Mouse (Mus musculus): ENCODE measurements around the gene Kcnh3.

The Kcnh3 gene

DNA sequence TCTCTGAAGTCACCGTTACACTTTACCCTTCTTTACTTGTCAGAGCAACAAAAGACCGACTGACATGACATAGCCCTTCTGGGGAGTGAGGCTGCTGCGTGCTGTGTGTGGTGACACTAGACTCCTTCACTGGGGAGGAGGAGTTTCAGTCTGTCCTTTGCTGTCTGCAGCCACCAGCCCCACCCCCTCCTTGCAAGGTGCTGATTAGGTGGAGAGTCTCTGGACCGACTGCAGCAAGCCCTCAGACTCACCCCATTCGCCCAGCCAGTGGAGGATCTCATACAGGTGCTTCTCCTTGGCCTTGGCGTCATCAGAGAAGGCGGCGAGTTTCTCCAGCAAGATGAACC is 60.5 kb downstream of the Kcnh3 start:
- no peak for DNase-seq (ENCODE audit: low spot score)

DNA sequence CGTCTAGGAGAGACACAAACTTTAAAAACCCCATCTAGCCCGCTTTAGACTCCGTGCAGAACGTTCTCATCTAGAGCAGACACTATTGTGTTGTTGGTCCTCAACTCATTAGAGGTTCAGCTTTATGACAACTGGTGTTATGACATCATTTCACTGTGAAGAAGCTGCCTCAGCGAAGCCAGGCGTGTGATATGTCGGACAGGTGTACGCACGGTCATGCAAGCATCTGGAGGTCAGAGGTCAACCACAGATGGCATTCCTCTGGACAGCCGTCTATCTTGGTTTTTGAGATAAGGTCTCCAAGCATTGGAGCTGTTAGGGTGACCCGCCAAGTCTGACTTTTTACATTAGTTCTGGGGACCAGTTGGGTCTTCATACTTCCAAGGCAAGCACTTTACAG is 65.9 kb downstream of the Kcnh3 start:
- DNase-seq (ENCODE audit: low spot score) = no peak

Data from embryo, embryonic 10.5 days (tissue).